In the genomic region with DNA sequence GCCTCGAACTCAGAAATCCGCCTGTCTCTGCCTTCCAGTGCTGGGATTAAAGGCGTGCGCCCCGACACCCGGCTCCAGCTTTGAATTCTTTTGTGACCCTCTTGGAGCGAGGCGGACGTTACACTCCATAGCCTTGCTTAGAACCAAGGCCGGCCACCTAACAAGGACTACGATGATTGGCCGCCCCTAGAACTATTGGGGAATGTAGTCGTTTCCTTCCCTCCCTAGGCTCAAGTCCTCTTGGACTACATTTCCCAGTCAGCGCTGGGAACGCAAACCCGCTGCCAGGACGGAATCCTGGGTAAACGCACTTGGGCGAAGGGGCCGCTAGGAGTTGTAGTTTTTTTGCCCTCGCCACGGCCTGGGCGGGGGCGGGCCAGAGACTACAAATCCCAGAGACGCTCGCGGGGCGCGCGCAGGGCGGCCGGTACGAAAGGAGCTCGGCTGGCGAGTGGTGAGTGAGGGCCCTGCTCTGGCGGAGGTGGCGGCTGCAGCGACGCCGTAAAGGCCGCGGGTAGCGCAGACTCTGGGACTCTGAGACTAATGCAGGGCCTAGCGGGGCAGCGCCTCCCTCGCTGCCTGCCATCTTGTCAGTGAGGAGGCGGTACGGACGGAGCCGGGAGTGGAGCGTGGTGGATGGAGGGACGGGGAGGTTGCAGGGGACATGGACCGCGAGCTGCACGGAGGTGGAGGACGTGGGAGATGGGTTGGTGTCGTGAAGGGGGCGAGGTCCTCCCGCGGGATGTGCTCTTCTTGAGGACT, we compare ENCODE assay signal across 8 mouse cellular contexts. TPM values are rescaled to one million over a fixed set of nuclear protein-coding genes. Genes with fewer than 3 reads are reported as not detected.
DNase-seq lines count a peak whose midpoint lies in the region; ATAC-seq lines count a peak whose summit lies in the region.

A gene (plus strand): TSS at position 413 of the 762 bp plus-strand sequence.

- DNase-seq in adrenal gland, adult (ENCODE audit: inconsistent age in 2 of 2, low spot score in 1 of 2): peak; percentile 98 to 99
- peak; percentile 99 for DNase-seq in embryo, embryonic 10.5 days (ENCODE audit: low spot score)
- DNase-seq in gastrocnemius, postnatal 14 days: peak; percentile 98
- peak; percentile 98 to 99 for DNase-seq in left cerebral cortex, postnatal 10 days (ENCODE audit: extremely low spot score in 1 of 2, low spot score in 2 of 2)
- DNase-seq in right cerebral cortex, postnatal 25 days: peak; percentile 99
- DNase-seq in urinary bladder, postnatal 4 days (ENCODE audit: low spot score in 2 of 2): peak; percentile 96 to 98

- intact Hi-C loops in gastrocnemius, postnatal 14 days (cut with DNase I; ENCODE audit: low total_unique reads): loop anchor here (5.0 kb wide), 1 partner anchor 83 kb away; no protein-coding TSS in a partner anchor
- intact Hi-C loops in left cerebral cortex, postnatal 10 days (cut with DNase I): loop anchor here (5.0 kb wide), 1 partner anchor 82 kb away; a partner anchor contains a TSS

- ATAC-seq in inflammation-experienced regulatory T-cells, adult 6 months: peak; percentile 95
- ATAC-seq in megakaryocyte-erythroid progenitor cell, adult 5-6 weeks (replicated peaks; ENCODE audit: low FRiP score, low TSS enrichment, poor library complexity, severe bottlenecking): peak; percentile 96

RNA-seq across cellular contexts. Expression of the gene that starts here (rescaled TPM):
- 1 to 10 TPM; 3.2 to 4.1 TPM for total RNA-seq in gastrocnemius, postnatal 14 days (2021)
- polyA plus RNA-seq in inflammation-experienced regulatory T-cells, adult 6 months (2017; shearing (Covaris generic)): 10 to 100 TPM in 2 of 3 experiments, 1 to 10 TPM in 1; 8.6 to 32.7 (median 20.0) TPM
- total RNA-seq in left cerebral cortex, postnatal 10 days (2021): 10 to 100 TPM; 26.5 to 27.9 TPM
- total RNA-seq in megakaryocyte-erythroid progenitor cell, adult 5-6 weeks (2014; fragmentation: Nextera tagmentation): 42.9 and 43.3 TPM in 2 replicates
- 33.9 and 38.2 TPM in 2 replicates for total RNA-seq in megakaryocyte-erythroid progenitor cell, adult 5-6 weeks (2017)

Comparison
In these comparisons a context has a peak if more than half of its experiments do, and no peak if none do; other contexts are left out.
1. Peak in every context shown above with its lines: DNase-seq and ATAC-seq.
2. RNA of the gene that starts here (total RNA-seq): 33.9 to 43.3 TPM in megakaryocyte-erythroid progenitor cell, adult 5-6 weeks and 26.5 to 27.9 TPM in left cerebral cortex, postnatal 10 days; 3.2 to 4.1 TPM in gastrocnemius, postnatal 14 days; every median in the first group is over 4 times any median in the second.